Mouse (Mus musculus) myocyte (in vitro differentiated cells): ENCODE results near the gene Cbx4.

ENCODE experiments used
- E2F4 ChIP-seq: IDR thresholded peaks from one replicate; pipeline ENCODE4 v1.6.1; 2011; ENCODE audit warnings: mild to moderate bottlenecking, control low read depth, moderate library complexity; ENCODE audit not compliant: insufficient read depth
- MAX ChIP-seq: IDR thresholded peaks from one replicate; pipeline ENCODE4 v1.6.1; 2011; ENCODE audit warnings: low read depth, mild to moderate bottlenecking, control low read depth
- MYOD1 ChIP-seq, 3 experiments: IDR thresholded peaks; one replicate each; pipeline ENCODE4 v1.6.1; 2011; ENCODE audit warnings: control low read depth in 2 of 3, low read depth in 2 of 3, mild to moderate bottlenecking in 2 of 3, moderate library complexity in 1 of 3; ENCODE audit not compliant: insufficient read length in 2 of 3, control insufficient read depth in 1 of 3
- MYOG ChIP-seq, 3 experiments: IDR thresholded peaks; one replicate each; pipeline ENCODE4 v1.6.1; 2011; ENCODE audit warnings: control low read depth in 2 of 3, low read depth in 2 of 3, mild to moderate bottlenecking in 2 of 3; ENCODE audit not compliant: insufficient read length in 2 of 3, control insufficient read depth in 1 of 3, insufficient read depth in 1 of 3
- POLR2A ChIP-seq: IDR thresholded peaks from one replicate; pipeline ENCODE4 v1.6.1; 2011; ENCODE audit warnings: low read depth, mild to moderate bottlenecking, control low read depth, moderate library complexity; ENCODE audit not compliant: insufficient read length
- POLR2AphosphoS2 ChIP-seq: IDR thresholded peaks from one replicate; pipeline ENCODE4 v1.6.1; 2011; ENCODE audit warnings: low read depth, control low read depth; ENCODE audit not compliant: insufficient read length
- REST ChIP-seq: IDR thresholded peaks from one replicate; pipeline ENCODE4 v1.6.1; 2011; ENCODE audit warnings: mild to moderate bottlenecking, control low read depth, moderate library complexity; ENCODE audit not compliant: insufficient read depth, insufficient read length
- TCF12 ChIP-seq: IDR thresholded peaks from one replicate; pipeline ENCODE4 v1.6.1; 2011; ENCODE audit warnings: mild to moderate bottlenecking, control low read depth; ENCODE audit not compliant: poor library complexity, insufficient read depth, severe bottlenecking
- USF1 ChIP-seq: IDR thresholded peaks from one replicate; pipeline ENCODE4 v1.6.1; 2011; ENCODE audit warnings: low read depth, mild to moderate bottlenecking, control low read depth, moderate library complexity

GRCm38 (mm10) chr11:119134586-119134985 lies 48.6 kb upstream of the Cbx4 start:
- TF ChIP-seq MAX, result no peak
- no peak for TF ChIP-seq REST
- TF ChIP-seq POLR2A, result no peak
- TF ChIP-seq MYOG (IDR thresholded peaks at IDR 0.05; ENCODE audit: control insufficient read depth in 1 of 3, insufficient read depth in 1 of 3, insufficient read length in 2 of 3, low read depth in 2 of 3), result no peak
- TF ChIP-seq E2F4, result no peak
- no peak for TF ChIP-seq USF1
- no peak for TF ChIP-seq MYOD1 (IDR thresholded peaks at IDR 0.05; ENCODE audit: control insufficient read depth in 1 of 3, insufficient read length in 2 of 3, low read depth in 2 of 3)
- no peak for TF ChIP-seq POLR2AphosphoS2
- TF ChIP-seq TCF12, result no peak
